Mouse (Mus musculus) thymus, adult 2 months (tissue): ENCODE results near the gene Hadha.

Experiments
- CTCF ChIP-seq: fragments of 200-500 bp; IDR thresholded peaks from 2 replicates; pipeline ENCODE4 v1.5.1; 2012; ENCODE audit warnings: mild to moderate bottlenecking, control low read depth, low read length, moderate library complexity, borderline replicate concordance; ENCODE audit not compliant: control insufficient read depth, poor library complexity, insufficient read depth; ENCODE audit errors: extremely low read depth
- POLR2A ChIP-seq: fragments of 200-500 bp; IDR thresholded peaks from 2 replicates; pipeline ENCODE4 v1.6.1; 2012; ENCODE audit warnings: mild to moderate bottlenecking, low read length, control low read depth, moderate library complexity; ENCODE audit not compliant: control insufficient read depth, poor library complexity, insufficient read depth; ENCODE audit errors: extremely low read depth

DNA sequence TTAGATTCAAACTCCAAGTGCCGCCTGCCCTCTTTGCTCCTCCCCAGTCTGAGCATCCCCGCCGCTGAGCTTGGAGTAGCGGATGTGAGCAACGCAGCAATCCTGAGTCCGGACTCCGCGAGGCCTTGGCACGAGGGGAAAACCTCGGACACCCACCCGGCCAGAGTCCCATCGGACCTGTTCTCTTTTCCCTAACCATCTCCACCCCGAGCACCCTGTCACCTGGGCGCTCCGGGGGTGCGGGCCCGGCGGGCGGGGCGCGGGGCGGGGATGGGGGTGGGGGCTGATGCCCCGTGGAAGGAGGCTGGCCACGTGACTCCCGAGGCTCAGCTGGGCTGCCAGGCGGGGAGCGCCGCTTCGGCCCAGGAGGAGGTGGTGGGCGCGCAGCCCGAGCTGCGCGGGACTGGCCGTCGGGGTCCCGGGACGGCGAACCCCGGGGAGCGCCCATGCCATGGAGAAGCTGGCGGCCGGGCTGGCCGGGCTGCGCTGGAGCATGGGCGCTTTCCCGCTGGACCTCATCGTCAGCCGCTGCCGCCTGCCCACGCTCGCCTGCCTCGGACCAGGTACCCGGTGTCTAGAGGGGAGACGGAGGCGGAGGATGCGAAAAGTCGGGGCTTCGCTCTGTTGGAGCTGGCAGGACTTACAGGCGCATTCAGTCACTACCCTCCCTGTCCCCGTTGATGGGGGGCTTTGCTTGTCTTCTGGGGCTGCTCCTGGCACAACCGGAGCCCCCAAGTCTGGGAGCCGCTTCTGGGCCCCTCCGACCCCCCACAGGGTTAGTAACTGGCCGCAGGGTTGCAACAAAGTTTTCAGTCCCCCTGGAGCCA, 49.9 kb downstream of the Hadha start, which contains the start of gene Garem2:
- TF ChIP-seq CTCF: no peak
- no peak for TF ChIP-seq POLR2A
